Mouse (Mus musculus): Measurements from ENCODE around the gene Slc37a1.

Gene Slc37a1

GRCm38 (mm10) chr17:31317521-31318272 is 31.1 kb downstream of the Slc37a1 start:
- DNase-seq (ENCODE audit: low spot score in 2 of 2), result no peak

- DNase-seq (ENCODE audit: low spot score in 2 of 2), result no peak
Observed at GRCm38 (mm10) chr17:31318906-31319767, 32.5 kb downstream of the Slc37a1 start.

GRCm38 (mm10) chr17:31321425-31321824 is 34.8 kb downstream of the Slc37a1 start:
- peak; percentile 45 to 50 for DNase-seq (ENCODE audit: low spot score in 2 of 2)

- DNase-seq (ENCODE audit: low spot score in 2 of 2), result no peak
Observed at GRCm38 (mm10) chr17:31322446-31322845, 35.9 kb downstream of the Slc37a1 start.

- DNase-seq (ENCODE audit: low spot score in 2 of 2), result no peak
Observed at GRCm38 (mm10) chr17:31323379-31323778, 36.8 kb downstream of the Slc37a1 start.

- no peak for DNase-seq (ENCODE audit: low spot score in 2 of 2)
Observed at GRCm38 (mm10) chr17:31324227-31324626, 37.6 kb downstream of the Slc37a1 start.

- DNase-seq (ENCODE audit: low spot score in 2 of 2), result no peak
Observed at GRCm38 (mm10) chr17:31325451-31326219, 39.0 kb downstream of the Slc37a1 start.

- DNase-seq (ENCODE audit: low spot score in 2 of 2), result no peak
Observed at GRCm38 (mm10) chr17:31326220-31326852, 39.7 kb downstream of the Slc37a1 start.

- DNase-seq (ENCODE audit: low spot score in 2 of 2), result no peak
Observed at GRCm38 (mm10) chr17:31328466-31328865, 41.9 kb downstream of the Slc37a1 start.

- peak in 1 of 2 experiments; percentile 18 for DNase-seq (ENCODE audit: low spot score in 2 of 2)
Observed at GRCm38 (mm10) chr17:31330622-31331021, 44.0 kb downstream of the Slc37a1 start.

GRCm38 (mm10) chr17:31331273-31331672 is 44.7 kb downstream of the Slc37a1 start:
- DNase-seq (ENCODE audit: low spot score in 2 of 2), result no peak

- DNase-seq (ENCODE audit: low spot score in 2 of 2), result no peak
Observed at GRCm38 (mm10) chr17:31331920-31332319, 45.3 kb downstream of the Slc37a1 start.

- DNase-seq (ENCODE audit: low spot score in 2 of 2), result no peak
Observed at GRCm38 (mm10) chr17:31332333-31332732, 45.7 kb downstream of the Slc37a1 start.

- no peak for DNase-seq (ENCODE audit: low spot score in 2 of 2)
Observed at GRCm38 (mm10) chr17:31334509-31335260, 48.1 kb downstream of the Slc37a1 start.

- no peak for DNase-seq (ENCODE audit: low spot score in 2 of 2)
Observed at GRCm38 (mm10) chr17:31335344-31336080, 48.9 kb downstream of the Slc37a1 start.

- DNase-seq (ENCODE audit: low spot score in 2 of 2), result no peak
Observed at GRCm38 (mm10) chr17:31339769-31340168, 53.2 kb downstream of the Slc37a1 start.

GRCm38 (mm10) chr17:31342191-31342590 is 55.6 kb downstream of the Slc37a1 start:
- no peak for DNase-seq (ENCODE audit: low spot score in 2 of 2)

- peak; percentile 15 to 50 for DNase-seq (ENCODE audit: low spot score in 2 of 2)
Observed at GRCm38 (mm10) chr17:31344172-31344801, 57.7 kb downstream of the Slc37a1 start.

- no peak for DNase-seq (ENCODE audit: low spot score in 2 of 2)
Observed at GRCm38 (mm10) chr17:31344816-31345215, 58.2 kb downstream of the Slc37a1 start.

GRCm38 (mm10) chr17:31348129-31348528 is 61.5 kb downstream of the Slc37a1 start:
- DNase-seq (ENCODE audit: low spot score in 2 of 2), result no peak
